Mouse (Mus musculus) heart, adult 18-20 months (tissue): ENCODE results near the gene Tex30. TPM values are rescaled to one million over a fixed set of nuclear protein-coding genes. Genes with fewer than 3 reads are reported as not detected.
A peak's percentile ranks its signal among the peaks of the same experiment; 100 is the strongest.
"Not testable (repeated sequence)": the region's sequence is repeated elsewhere in the genome, so short reads cannot be mapped to it uniquely, and the experiment has no call there.

Source experiments
- DNase-seq, 2 experiments: peaks; one replicate each; pipeline ENCODE4 v3.0.0; 2021 to 2022; ENCODE audit warnings: mixed read lengths in 1 of 2
- long read RNA-seq, 2 experiments: library from polyadenylated mRNA; stranded (forward); transcript quantifications; one replicate each; pipeline ENCODE4 v2.0.0; 2021
- total RNA-seq, 2 experiments: library from RNA; stranded (reverse); gene quantifications; 2 replicates each; pipeline ENCODE4 v1.2.3; 2021

Tex30 gene
- total RNA-seq = 10 to 100 TPM in 1 of 2 experiments, 1 to 10 TPM in 1; 8.3 to 10.4 TPM
- long read RNA-seq, experiment 1, transcript Tex30-211 (6 exons, 960 nt) = major isoform, 11 of 15 reads
- long read RNA-seq, experiment 1, partial matches to known transcripts = 1 of 15 reads
- long read RNA-seq, experiment 1, other reads (novel, unspliced or antisense) = 3 of 15 reads
- long read RNA-seq, experiment 2, partial matches to known transcripts = 0 of 6 reads
- long read RNA-seq, experiment 2, other reads (novel, unspliced or antisense) = 3 of 6 reads

- DNase-seq = peak; percentile 93 to 96
Measured at GRCm38 (mm10) chr1:44102259-44102717, at the start of gene Tex30. Tex30 (minus strand) TSS chr1:44102441.

GRCm38 (mm10) chr1:44148706-44149105 lies 46.5 kb upstream of the Tex30 start:
- no peak for DNase-seq

GRCm38 (mm10) chr1:44147563-44148381 lies 45.5 kb upstream of the Tex30 start, which contains the start of gene Ercc5:
Ercc5 (plus strand) TSS chr1:44147744.
- DNase-seq = peak; percentile 92 to 95

GRCm38 (mm10) chr1:44142747-44143146 lies 40.5 kb upstream of the Tex30 start:
- DNase-seq = peak in 1 of 2 experiments; percentile 17

GRCm38 (mm10) chr1:44140232-44140631 lies 38.0 kb upstream of the Tex30 start:
- no peak for DNase-seq

GRCm38 (mm10) chr1:44129929-44130581 lies 27.8 kb upstream of the Tex30 start:
- no peak for DNase-seq

- DNase-seq = no peak
Measured at GRCm38 (mm10) chr1:44125590-44125989, 23.3 kb upstream of the Tex30 start.

- DNase-seq = no peak
Measured at GRCm38 (mm10) chr1:44122256-44122655, 20.0 kb upstream of the Tex30 start.

GRCm38 (mm10) chr1:44120074-44120406 lies 17.8 kb upstream of the Tex30 start:
- DNase-seq = no peak

- DNase-seq = peak; percentile 87 to 88
Measured at GRCm38 (mm10) chr1:44119201-44120073, 17.2 kb upstream of the Tex30 start.

- DNase-seq = peak; percentile 90 to 96
Measured at GRCm38 (mm10) chr1:44118239-44119054, 16.2 kb upstream of the Tex30 start, which contains the start of the genes Kdelc1 and Bivm. Kdelc1 (minus strand) TSS chr1:44118808. Bivm (plus strand) TSS chr1:44118957.

- no peak for DNase-seq
Measured at GRCm38 (mm10) chr1:44117571-44117970, 15.3 kb upstream of the Tex30 start.

- DNase-seq = no peak
Measured at GRCm38 (mm10) chr1:44102939-44103338, 698 bp upstream of the Tex30 start.

GRCm38 (mm10) chr1:44101448-44102225 lies 604 bp downstream of the Tex30 start:
- peak; percentile 13 to 41 for DNase-seq

GRCm38 (mm10) chr1:44064625-44065024 lies 37.6 kb downstream of the Tex30 start:
- peak; percentile 20 to 56 for DNase-seq

- no peak for DNase-seq
Measured at GRCm38 (mm10) chr1:44063439-44063838, 38.8 kb downstream of the Tex30 start.

- DNase-seq = no peak
Measured at GRCm38 (mm10) chr1:44061836-44062235, 40.4 kb downstream of the Tex30 start, which contains the start of gene Gm8251. Gm8251 (minus strand) TSS chr1:44061936.

- DNase-seq = no peak
Measured at GRCm38 (mm10) chr1:44057805-44058204, 44.4 kb downstream of the Tex30 start.

GRCm38 (mm10) chr1:44046556-44046955 lies 55.7 kb downstream of the Tex30 start:
- no peak for DNase-seq

GRCm38 (mm10) chr1:44045689-44046088 lies 56.6 kb downstream of the Tex30 start:
- DNase-seq = not testable (repeated sequence)
